Mouse (Mus musculus) erythroblast, embryonic 14.5 days (primary cell): ENCODE data around the gene Fbl. TPM values are rescaled to one million over a fixed set of nuclear protein-coding genes. Genes with fewer than 3 reads are reported as not detected.

Experiments
- H3K27me3 ChIP-seq: 2 replicates; pipeline ENCODE4 v1.6.1; 2012; ENCODE audit warnings: inconsistent platforms; ENCODE audit not compliant: control insufficient read depth
- H3K36me3 ChIP-seq: 2 replicates; pipeline ENCODE4 v1.6.1; 2012; ENCODE audit warnings: mild to moderate bottlenecking, inconsistent platforms; ENCODE audit not compliant: control insufficient read depth
- H3K4me1 ChIP-seq: 2 replicates; pipeline ENCODE4 v1.6.1; 2012; ENCODE audit warnings: inconsistent platforms; ENCODE audit not compliant: control insufficient read depth
- H3K4me3 ChIP-seq: replicated peaks from 2 replicates; pipeline ENCODE3; 2012; ENCODE audit warnings: moderate library complexity, mild to moderate bottlenecking, inconsistent platforms
- H3K9me3 ChIP-seq: 2 replicates; pipeline ENCODE4 v1.6.1; 2012; ENCODE audit warnings: low read length, inconsistent platforms, mixed read lengths; ENCODE audit not compliant: control insufficient read depth
- GATA1 ChIP-seq: IDR thresholded peaks from 2 replicates; pipeline ENCODE4 v1.6.1; 2012; ENCODE audit warnings: low read length, inconsistent platforms, mixed read lengths
- TAL1 ChIP-seq: IDR thresholded peaks from 3 replicates; pipeline ENCODE4 v1.6.1; 2012; ENCODE audit warnings: low read length, inconsistent platforms, mixed read lengths
- polyA plus RNA-seq: library from polyadenylated mRNA; stranded (reverse); fragments of >175 nt; gene quantifications from 2 replicates; pipeline ENCODE4 v1.2.3, GENCODE M21; 2012

Fbl gene
- polyA plus RNA-seq, 1 experiment, result 18.4 TPM

DNA sequence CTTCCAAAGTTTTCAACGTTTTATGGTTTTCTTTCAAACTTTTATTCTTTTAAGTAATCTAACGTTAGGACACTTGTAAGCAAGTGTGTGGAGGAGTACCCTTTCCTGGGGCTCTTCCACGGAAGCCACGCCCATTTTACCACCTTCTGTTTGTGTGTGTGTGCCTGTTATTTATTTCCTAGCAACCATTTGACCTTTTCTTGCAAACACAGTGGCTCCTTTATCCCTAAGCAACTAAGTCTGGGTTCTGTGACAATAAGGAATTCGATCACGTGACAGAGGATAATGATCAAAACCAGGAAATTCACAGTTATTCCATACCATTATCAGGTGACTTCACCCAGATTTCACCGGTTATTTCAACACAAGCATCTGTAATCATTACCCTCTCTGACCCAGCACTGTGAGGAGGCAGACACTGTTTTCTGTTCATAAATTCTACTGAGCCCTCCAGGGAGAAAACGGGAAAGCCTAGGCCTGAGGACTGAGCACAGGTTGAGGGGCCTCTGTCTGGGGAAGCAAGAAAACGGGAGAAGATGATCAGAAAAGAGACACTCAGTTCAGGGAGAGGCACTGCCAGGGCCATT lies 8.3 kb upstream of the Fbl start:
- Histone ChIP-seq H3K27me3 (peaks cover 2% of the 10 kb centered on the region; the same call in 1 of the 2 replicates), H3K4me3 (no peak overlapping the region), H3K36me3 (no peaks in the 10 kb centered on the region), H3K4me1 (no peaks in the 10 kb centered on the region), H3K9me3 (peaks cover 7% of the 10 kb centered on the region)
- TF ChIP-seq GATA1, result no peak
- TF ChIP-seq TAL1, result no peak

DNA sequence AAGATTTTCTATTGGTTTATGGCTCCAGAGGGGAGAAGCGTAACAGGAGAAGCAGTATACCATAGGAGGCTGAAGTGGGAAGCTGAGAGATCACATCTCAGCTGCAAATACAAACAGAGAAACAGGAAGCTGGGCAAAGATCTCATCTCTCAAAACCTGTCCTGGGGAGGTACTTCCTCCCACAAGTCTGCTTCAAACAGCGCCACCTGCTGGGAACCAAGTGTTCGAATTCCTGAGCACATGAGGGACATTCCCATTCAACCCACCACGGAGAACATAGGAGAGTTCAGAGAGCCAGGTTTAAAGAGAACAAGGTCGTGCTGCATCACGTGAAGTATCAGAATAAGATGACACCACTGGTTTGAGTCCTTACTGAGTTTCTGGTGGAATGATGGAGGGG lies 4.1 kb upstream of the Fbl start:
- Histone ChIP-seq H3K4me1 (peaks cover 22% of the 10 kb centered on the region), H3K4me3 (no peak overlapping the region), H3K27me3 (no peaks in the 10 kb centered on the region), H3K36me3 (no peaks in the 10 kb centered on the region), H3K9me3 (peaks cover 7% of the 10 kb centered on the region)
- TF ChIP-seq TAL1 (no peak), GATA1 (no peak)

DNA sequence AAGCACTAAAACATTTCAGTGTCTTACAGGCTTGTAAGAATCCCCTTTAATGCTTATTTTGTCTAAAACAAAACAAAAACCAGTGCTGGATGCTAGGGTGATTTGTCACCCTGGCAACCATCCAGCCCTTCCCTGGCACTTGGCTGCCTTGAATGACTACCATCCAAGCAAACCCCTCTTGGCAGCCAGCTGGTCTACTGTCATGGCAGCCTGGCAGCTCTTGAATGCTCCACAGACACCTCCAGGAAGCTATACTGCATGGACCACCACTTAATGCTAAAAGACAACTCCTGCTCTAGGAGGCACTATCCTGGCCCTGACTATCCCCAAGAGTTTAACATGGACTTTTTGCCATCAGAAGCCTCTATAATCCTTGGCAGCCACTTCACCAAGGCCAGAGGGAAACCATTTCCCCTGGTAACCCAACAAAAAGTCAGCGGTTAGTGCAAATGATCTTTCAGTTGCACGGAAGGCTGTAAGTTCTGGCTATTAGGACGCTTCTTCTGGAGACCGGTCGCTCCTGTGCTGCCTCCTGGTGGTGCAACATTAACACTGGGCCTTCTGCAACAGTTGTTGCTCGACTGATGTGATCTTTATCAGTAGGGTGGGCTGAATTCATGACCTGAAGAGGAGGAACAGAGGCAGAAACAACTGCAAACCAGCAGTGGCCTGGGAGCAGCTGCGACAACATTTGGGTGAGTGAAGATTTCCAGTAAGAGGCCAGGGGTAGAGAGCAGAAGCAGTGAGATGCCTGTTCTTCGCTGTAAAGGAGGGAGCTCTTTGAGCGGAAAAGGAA lies 992 bp upstream of the Fbl start:
- H3K36me3 ChIP-seq, result peaks cover under 1% of the 10 kb centered on the region
- peak overlapping the region; percentile 87 for H3K4me3 ChIP-seq
- peaks cover 46% of the 10 kb centered on the region for H3K4me1 ChIP-seq
- no peak for TF ChIP-seq TAL1
- peak; percentile 44 for TF ChIP-seq GATA1
- no peaks in the 10 kb centered on the region for H3K27me3 ChIP-seq
- H3K9me3 ChIP-seq, result peaks cover 7% of the 10 kb centered on the region

DNA sequence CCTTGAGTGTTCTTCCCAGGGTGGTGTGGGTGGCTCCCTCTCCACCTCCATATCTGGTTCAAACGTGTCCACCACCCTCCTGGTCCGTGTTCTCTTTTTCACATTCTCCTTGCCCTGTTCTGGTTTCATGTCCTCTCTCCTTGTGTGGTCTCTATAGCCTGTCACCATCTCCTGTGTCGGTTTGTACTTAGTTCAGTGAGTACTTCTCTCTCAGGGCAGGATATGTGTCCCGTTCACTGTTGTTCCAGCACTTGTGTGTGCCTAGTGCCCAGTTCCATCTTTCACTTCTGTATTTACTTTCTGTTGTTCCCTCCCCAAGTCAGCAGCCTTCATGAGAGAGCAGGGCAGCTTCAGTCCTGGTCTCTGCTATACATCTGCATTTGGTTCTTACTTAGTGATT lies 5.8 kb downstream of the Fbl start:
- H3K36me3 ChIP-seq, result peaks cover 52% of the 10 kb centered on the region
- no peaks in the 10 kb centered on the region for H3K27me3 ChIP-seq
- peaks cover 40% of the 10 kb centered on the region for H3K4me1 ChIP-seq
- no peaks in the 10 kb centered on the region for H3K9me3 ChIP-seq
- H3K4me3 ChIP-seq, result no peak overlapping the region
- TF ChIP-seq GATA1 (no peak), TAL1 (no peak)

DNA sequence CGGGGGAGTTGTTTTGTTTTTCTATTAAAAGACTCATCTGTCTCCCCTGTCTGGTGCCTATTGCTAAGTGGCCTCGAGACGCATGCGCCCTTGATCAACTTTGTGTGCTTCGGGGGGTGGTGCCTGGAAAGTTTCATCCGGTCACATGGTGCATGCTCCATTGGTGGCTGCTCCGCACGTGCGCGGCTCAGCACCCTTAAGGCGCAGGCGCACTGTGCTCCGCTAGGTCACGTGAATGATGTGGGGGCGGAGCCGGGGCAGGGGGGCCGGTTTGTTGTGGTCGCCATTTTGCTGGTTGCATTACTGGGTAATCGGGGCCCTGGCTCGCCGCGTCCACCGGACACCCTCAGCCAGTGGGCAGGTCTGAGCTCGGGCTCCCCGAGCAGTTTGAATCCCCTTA lies 9.7 kb downstream of the Fbl start, which contains the start of gene Dyrk1b:
Dyrk1b (plus strand) TSS at position 242 of the 400 bp plus-strand sequence.
- TF ChIP-seq TAL1 (no peak), GATA1 (no peak)
- Histone ChIP-seq H3K27me3 (no peaks in the 10 kb centered on the region), H3K4me1 (peaks cover 30% of the 10 kb centered on the region), H3K4me3 (peak within 1 kb of the TSS; percentile 93), H3K36me3 (peaks cover 78% of the 10 kb centered on the region), H3K9me3 (no peaks in the 10 kb centered on the region)

DNA sequence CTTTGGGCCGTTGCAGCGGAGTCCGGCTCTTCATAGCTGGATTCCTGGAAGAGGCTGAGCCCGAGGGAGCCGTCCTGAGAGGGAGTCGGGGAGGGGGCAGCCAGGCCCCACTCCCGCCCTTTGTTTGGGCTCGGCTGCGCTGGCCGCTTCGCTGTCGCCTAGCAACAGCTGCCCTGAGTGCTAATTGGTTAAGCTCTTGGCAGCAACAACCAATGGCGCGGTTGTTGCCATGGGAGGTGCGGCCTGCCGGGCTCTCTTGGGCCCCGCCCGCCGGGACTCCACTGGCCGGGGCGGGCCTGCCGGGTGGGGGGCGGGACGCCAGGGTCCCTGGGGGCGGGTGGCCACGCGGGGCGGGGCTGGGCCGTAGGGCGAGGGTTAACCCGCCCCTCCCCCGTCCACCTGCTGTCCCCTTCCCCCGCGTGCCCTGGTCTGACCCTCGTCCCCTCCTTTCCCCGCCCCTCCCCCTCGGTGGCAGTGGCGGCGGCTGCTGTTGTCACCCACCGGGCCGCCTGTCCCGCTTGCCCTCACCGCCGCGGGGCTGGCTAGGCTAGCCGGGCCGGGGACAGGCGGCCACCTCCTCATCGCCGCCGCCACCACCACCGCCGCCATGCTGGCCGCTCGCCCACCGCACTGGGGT lies 10.3 kb downstream of the Fbl start:
- Histone ChIP-seq H3K27me3 (no peaks in the 10 kb centered on the region), H3K4me1 (peaks cover 32% of the 10 kb centered on the region), H3K9me3 (no peaks in the 10 kb centered on the region), H3K4me3 (peak overlapping the region; percentile 93), H3K36me3 (peaks cover 78% of the 10 kb centered on the region)
- TF ChIP-seq TAL1, result no peak
- TF ChIP-seq GATA1, result no peak

DNA sequence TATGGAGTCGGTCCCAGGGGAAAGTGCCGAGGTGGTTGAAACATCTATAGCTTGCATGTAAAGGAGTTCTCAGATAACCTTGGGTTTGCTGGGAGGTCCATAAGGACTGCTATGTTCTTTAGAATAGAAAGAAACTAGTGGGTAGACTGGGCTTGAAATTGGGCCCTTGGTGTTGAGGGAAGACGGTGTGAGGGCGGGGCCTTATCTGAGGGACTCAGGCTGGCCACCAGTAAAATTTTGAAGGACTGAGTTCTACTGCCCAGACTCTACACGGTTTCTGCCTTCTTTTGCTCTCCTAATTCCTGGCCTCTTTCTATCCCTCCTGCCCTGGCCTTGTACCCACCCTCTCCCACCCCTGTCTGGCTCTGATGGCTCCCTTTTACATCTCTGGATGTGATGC lies 11.4 kb downstream of the Fbl start:
- H3K9me3 ChIP-seq, result no peaks in the 10 kb centered on the region
- TF ChIP-seq TAL1 (no peak), GATA1 (no peak)
- peaks cover 78% of the 10 kb centered on the region for H3K36me3 ChIP-seq
- H3K4me3 ChIP-seq, result peak overlapping the region; percentile 93
- H3K27me3 ChIP-seq, result no peaks in the 10 kb centered on the region
- peaks cover 32% of the 10 kb centered on the region for H3K4me1 ChIP-seq

DNA sequence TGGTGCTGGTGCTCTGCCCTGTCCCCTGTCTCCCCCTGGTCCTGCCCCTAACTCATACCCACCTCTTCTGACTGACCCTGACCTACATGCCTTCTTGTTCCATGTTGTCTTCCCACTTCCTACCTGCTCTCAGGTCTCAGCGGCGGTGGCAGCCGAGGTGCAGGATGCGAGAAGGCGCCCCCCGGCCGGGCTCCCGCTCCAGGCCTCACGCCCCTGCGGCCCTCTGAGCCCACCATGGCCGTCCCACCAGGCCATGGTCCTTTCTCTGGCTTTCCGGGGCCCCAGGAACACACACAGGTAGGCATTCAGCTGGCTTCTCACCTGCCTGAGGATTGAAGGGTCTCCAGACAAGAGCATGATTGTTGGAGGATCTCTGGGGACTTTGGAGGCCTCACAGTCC lies 11.9 kb downstream of the Fbl start:
- Histone ChIP-seq H3K27me3 (no peaks in the 10 kb centered on the region), H3K9me3 (no peaks in the 10 kb centered on the region), H3K4me1 (peaks cover 32% of the 10 kb centered on the region), H3K36me3 (peaks cover 78% of the 10 kb centered on the region), H3K4me3 (peak overlapping the region; percentile 93)
- TF ChIP-seq GATA1 (no peak), TAL1 (no peak)

DNA sequence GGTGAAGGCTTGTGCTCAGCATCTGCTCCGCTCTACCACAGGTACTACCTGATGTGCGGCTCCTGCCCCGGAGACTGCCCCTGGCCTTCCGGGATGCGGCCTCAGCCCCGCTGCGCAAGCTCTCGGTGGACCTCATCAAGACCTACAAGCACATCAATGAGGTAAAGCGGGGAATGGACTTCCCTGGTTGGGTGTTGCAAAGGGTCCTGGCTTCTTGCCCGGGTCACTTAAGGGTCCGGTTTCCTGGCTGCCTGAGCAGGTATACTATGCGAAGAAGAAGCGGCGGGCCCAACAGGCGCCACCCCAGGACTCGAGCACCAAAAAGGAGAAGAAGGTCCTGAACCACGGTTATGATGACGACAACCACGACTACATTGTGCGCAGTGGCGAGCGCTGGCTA lies 12.8 kb downstream of the Fbl start:
- H3K9me3 ChIP-seq, result no peaks in the 10 kb centered on the region
- no peak overlapping the region for H3K4me3 ChIP-seq
- no peaks in the 10 kb centered on the region for H3K27me3 ChIP-seq
- TF ChIP-seq GATA1 (no peak), TAL1 (no peak)
- H3K36me3 ChIP-seq, result peaks cover 78% of the 10 kb centered on the region
- peaks cover 32% of the 10 kb centered on the region for H3K4me1 ChIP-seq
